Mouse (Mus musculus): ENCODE measurements around the gene Scube2. TPM values are rescaled to one million over a fixed set of nuclear protein-coding genes. Genes with fewer than 3 reads are reported as not detected.

Scube2 gene
- 1.7 and 2.2 TPM in 2 replicates for polyA plus RNA-seq (2015; fragmentation: Nextera tagmentation; extraction: Ambion mirVana)

DNA sequence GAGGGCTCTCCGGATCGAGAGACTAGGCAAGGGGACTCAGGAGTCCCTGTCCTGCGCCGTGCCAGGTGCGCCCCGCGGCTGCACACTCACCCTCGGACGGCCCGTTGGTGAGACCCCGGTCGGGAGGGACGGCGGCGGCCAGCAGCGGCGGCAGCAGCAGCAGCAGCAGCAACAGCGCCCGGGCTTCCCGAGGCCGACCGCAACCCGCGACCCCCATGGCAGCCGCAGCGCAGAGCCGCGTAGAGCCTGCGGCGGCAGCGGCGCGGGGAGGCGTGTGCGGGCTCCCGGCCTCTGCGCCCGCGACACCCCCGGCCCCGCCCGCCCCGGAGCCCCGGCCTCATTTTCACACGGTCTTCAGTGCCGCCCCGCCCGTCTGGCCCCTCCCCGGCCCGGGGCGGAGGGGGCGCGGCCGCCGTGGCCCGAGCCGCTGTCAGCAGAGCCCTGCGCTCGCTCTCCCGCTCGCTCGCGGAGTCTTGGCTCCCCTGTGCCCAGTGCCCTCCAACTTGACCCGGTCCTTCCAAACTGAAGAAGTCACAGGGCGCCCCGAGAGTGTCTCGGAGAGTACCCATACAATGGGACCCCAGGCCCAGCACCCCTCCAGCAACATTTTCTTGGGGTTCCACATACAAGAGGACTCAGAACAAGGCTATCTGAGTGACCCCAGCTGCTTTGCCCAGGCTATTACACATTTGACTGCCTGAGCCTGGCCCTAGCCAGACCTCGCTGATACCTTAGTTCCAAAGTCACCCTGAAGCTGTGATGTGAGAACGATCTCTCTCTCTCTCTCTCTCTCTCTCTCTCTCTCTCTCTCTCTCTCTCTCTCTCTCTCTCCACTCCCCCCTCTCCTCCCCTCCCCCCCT, at the start of gene Scube2:
Scube2 (minus strand) TSS at position 310 of the 860 bp plus-strand sequence.

GRCm38 (mm10) chr7:109781470-109782203, 83.8 kb downstream of the Scube2 start, which contains the start of gene Nrip3:
Nrip3 (minus strand) TSS chr7:109782025.

GRCm38 (mm10) chr7:109752008-109752925, 113.2 kb downstream of the Scube2 start, which contains the start of gene Tmem9b:
Tmem9b (minus strand) TSS chr7:109752875.

Other genes starting within 250 kb of the Scube2 start
- gene St5, start 162.1 kb downstream of the Scube2 start, polyA plus RNA-seq (2015; fragmentation: Nextera tagmentation; extraction: Ambion mirVana), result 15.7 and 21.4 TPM in 2 replicates
- 17.6 and 20.5 TPM in 2 replicates for gene Akip1, start 162.0 kb downstream of the Scube2 start, polyA plus RNA-seq (2015; fragmentation: Nextera tagmentation; extraction: Ambion mirVana)
- 0.25 TPM in 1 of 2 replicates, not detected in the other for gene BC051019, start 141.8 kb downstream of the Scube2 start, polyA plus RNA-seq (2015; fragmentation: Nextera tagmentation; extraction: Ambion mirVana)
- 0.47 TPM in 1 of 2 replicates, not detected in the other for gene Ascl3, start 134.0 kb downstream of the Scube2 start, polyA plus RNA-seq (2015; fragmentation: Nextera tagmentation; extraction: Ambion mirVana)
- 163 and 173 TPM in 2 replicates for gene Tmem9b, start 112.8 kb downstream of the Scube2 start, polyA plus RNA-seq (2015; fragmentation: Nextera tagmentation; extraction: Ambion mirVana)
- gene Nrip3, start 83.7 kb downstream of the Scube2 start, polyA plus RNA-seq (2015; fragmentation: Nextera tagmentation; extraction: Ambion mirVana), result 24.8 and 24.9 TPM in 2 replicates
- 40.5 and 41.7 TPM in 2 replicates for gene Dennd5a, start 94.8 kb upstream of the Scube2 start, polyA plus RNA-seq (2015; fragmentation: Nextera tagmentation; extraction: Ambion mirVana)
- 60.9 and 71.7 TPM in 2 replicates for gene Tmem41b, start 121.2 kb upstream of the Scube2 start, polyA plus RNA-seq (2015; fragmentation: Nextera tagmentation; extraction: Ambion mirVana)
- gene Ipo7, start 152.6 kb upstream of the Scube2 start, polyA plus RNA-seq (2015; fragmentation: Nextera tagmentation; extraction: Ambion mirVana), result 25.8 and 28.8 TPM in 2 replicates
- gene Zfp143, start 195.5 kb upstream of the Scube2 start, polyA plus RNA-seq (2015; fragmentation: Nextera tagmentation; extraction: Ambion mirVana), result 6.6 and 6.8 TPM in 2 replicates